Mouse (Mus musculus) heart, adult 2 months (tissue): ENCODE measurements around the gene Mrpl23. TPM values are rescaled to one million over a fixed set of nuclear protein-coding genes. Genes with fewer than 3 reads are reported as not detected.

ENCODE experiments used
- DNase-seq, 2 experiments: peaks; one replicate each; pipeline ENCODE4 v3.0.0; 2021
- H3K27ac ChIP-seq: fragments of 200-600 bp; 2 replicates; pipeline ENCODE4 v1.8.1; 2022
- H3K27me3 ChIP-seq: fragments of 200-500 bp; 2 replicates; pipeline ENCODE4 v1.6.1; 2012; ENCODE audit warnings: mild to moderate bottlenecking, low read length, inconsistent platforms, mixed read lengths; ENCODE audit not compliant: control insufficient read depth, insufficient read depth
- H3K36me3 ChIP-seq: fragments of 200-500 bp; 2 replicates; pipeline ENCODE4 v1.6.1; 2012; ENCODE audit warnings: low read length, inconsistent platforms; ENCODE audit not compliant: control insufficient read depth, insufficient read depth
- H3K4me1 ChIP-seq: fragments of 200-500 bp; 2 replicates; pipeline ENCODE4 v1.6.1; 2011; ENCODE audit warnings: low read length; ENCODE audit not compliant: control insufficient read depth, insufficient read depth
- H3K4me3 ChIP-seq: fragments of 200-600 bp; 2 replicates; pipeline ENCODE4 v1.8.1; 2022
- H3K79me2 ChIP-seq: fragments of 200-500 bp; replicated peaks from 2 replicates; pipeline ENCODE4 v1.6.1; 2012; ENCODE audit warnings: mild to moderate bottlenecking, inconsistent platforms, low read length, moderate library complexity, mixed read lengths; ENCODE audit not compliant: control insufficient read depth, insufficient read depth
- H3K9ac ChIP-seq: fragments of 200-500 bp; 2 replicates; pipeline ENCODE4 v1.6.1; 2012; ENCODE audit warnings: low read depth, mild to moderate bottlenecking, control low read depth, inconsistent platforms, low read length, mixed read lengths
- CTCF ChIP-seq: fragments of 200-600 bp; IDR thresholded peaks from 2 replicates; pipeline ENCODE4 v1.8.1; 2022; ENCODE audit warnings: antibody characterized with exemption, mild to moderate bottlenecking, moderate library complexity
- EP300 ChIP-seq: fragments of 200-500 bp; IDR thresholded peaks from 2 replicates; pipeline ENCODE4 v1.6.1; 2011; ENCODE audit warnings: low read depth, low read length, control low read depth; ENCODE audit not compliant: insufficient read depth
- POLR2A ChIP-seq: fragments of 200-500 bp; IDR thresholded peaks from 2 replicates; pipeline ENCODE4 v1.6.1; 2011; ENCODE audit warnings: mild to moderate bottlenecking, low read depth, low read length, control low read depth; ENCODE audit not compliant: insufficient read depth
- WGBS: fragments of 180-500 bp; shearing (Covaris S2); methylation state at CpG from one replicate; pipeline ENCODE4 v1.1.7; 2018; 5-methylcytosine and 5-hydroxymethylcytosine counted together
- intact Hi-C: fragments of 180-260 bp; cut with DNase I; formaldehyde crosslinking; loops from one replicate; pipeline ENCODE4 v1.15.1; 2025
- polyA plus RNA-seq: library from polyadenylated mRNA; depleted of rRNA; stranded (reverse); fragments of >200 nt; gene quantifications from 2 replicates; pipeline ENCODE4 v1.2.3, GENCODE M21; 2012
- total RNA-seq, 2 experiments: library from RNA; stranded (reverse); gene quantifications; 2 replicates each; pipeline ENCODE4 v1.2.3; 2021

The Mrpl23 gene
- total and polyA plus RNA-seq, 3 experiments, result 0.89 to 12.8 (median 2.1) TPM

- 54% methylated on average over 8 of the region's 8 CpGs for WGBS
- TF ChIP-seq POLR2A, result no peak
- no peak for TF ChIP-seq EP300
- no peak for TF ChIP-seq CTCF
- Histone ChIP-seq H3K27ac (no peak overlapping the region), H3K9ac (no peak overlapping the region), H3K4me3 (no peak overlapping the region), H3K27me3 (no peaks in the 10 kb centered on the region), H3K36me3 (no peaks in the 10 kb centered on the region), H3K79me2 (no peaks in the 10 kb centered on the region), H3K4me1 (peaks cover 2% of the 10 kb centered on the region; the same call in 1 of the 2 replicates)
- no peak for DNase-seq
- intact Hi-C loops, result no loop called here
These were observed 36.5 kb downstream of the Mrpl23 start for GRCm38 (mm10) chr7:142568985-142569384.

GRCm38 (mm10) chr7:142570565-142570964 lies 38.1 kb downstream of the Mrpl23 start:
- H3K79me2 ChIP-seq, result no peaks in the 10 kb centered on the region
- H3K9ac ChIP-seq, result no peak overlapping the region
- no peaks in the 10 kb centered on the region for H3K27me3 ChIP-seq
- H3K4me3 ChIP-seq, result no peak overlapping the region
- DNase-seq, result no peak
- no peaks in the 10 kb centered on the region for H3K36me3 ChIP-seq
- 81% methylated on average over 9 of the region's 9 CpGs for WGBS
- TF ChIP-seq CTCF (no peak), POLR2A (no peak), EP300 (no peak)
- intact Hi-C loops, result no loop called here
- H3K27ac ChIP-seq, result no peak overlapping the region
- peaks cover 2% of the 10 kb centered on the region; the same call in 1 of the 2 replicates for H3K4me1 ChIP-seq

- intact Hi-C loops, result no loop called here
- no peaks in the 10 kb centered on the region for H3K27me3 ChIP-seq
- no peak overlapping the region for H3K27ac ChIP-seq
- H3K79me2 ChIP-seq, result no peaks in the 10 kb centered on the region
- no peak overlapping the region for H3K9ac ChIP-seq
- WGBS, result 61% methylated on average over 16 of the region's 16 CpGs
- peaks cover 2% of the 10 kb centered on the region; the same call in 1 of the 2 replicates for H3K4me1 ChIP-seq
- H3K4me3 ChIP-seq, result no peak overlapping the region
- H3K36me3 ChIP-seq, result no peaks in the 10 kb centered on the region
- DNase-seq, result peak in 1 of 2 experiments; percentile 20
- TF ChIP-seq EP300 (no peak), CTCF (no peak), POLR2A (no peak)
These were observed 39.2 kb downstream of the Mrpl23 start for GRCm38 (mm10) chr7:142571458-142572220.

GRCm38 (mm10) chr7:142572343-142572742 lies 39.9 kb downstream of the Mrpl23 start:
- intact Hi-C loops, result no loop called here
- Histone ChIP-seq H3K79me2 (no peaks in the 10 kb centered on the region), H3K36me3 (no peaks in the 10 kb centered on the region), H3K4me3 (no peak overlapping the region), H3K27me3 (no peaks in the 10 kb centered on the region), H3K9ac (no peak overlapping the region), H3K4me1 (no peaks in the 10 kb centered on the region), H3K27ac (no peak overlapping the region)
- WGBS, result 59% methylated on average over 7 of the region's 7 CpGs
- DNase-seq, result no peak
- no peak for TF ChIP-seq CTCF
- no peak for TF ChIP-seq EP300
- TF ChIP-seq POLR2A, result no peak

GRCm38 (mm10) chr7:142572992-142573391 lies 40.5 kb downstream of the Mrpl23 start:
- intact Hi-C loops, result no loop called here
- H3K27ac ChIP-seq, result no peak overlapping the region
- no peaks in the 10 kb centered on the region for H3K4me1 ChIP-seq
- no peaks in the 10 kb centered on the region for H3K36me3 ChIP-seq
- WGBS, result 80% methylated on average over 6 of the region's 6 CpGs
- TF ChIP-seq EP300 (no peak), POLR2A (no peak), CTCF (no peak)
- no peak for DNase-seq
- H3K79me2 ChIP-seq, result no peaks in the 10 kb centered on the region
- H3K4me3 ChIP-seq, result no peak overlapping the region
- H3K9ac ChIP-seq, result no peak overlapping the region
- H3K27me3 ChIP-seq, result no peaks in the 10 kb centered on the region

- no peaks in the 10 kb centered on the region for H3K79me2 ChIP-seq
- H3K36me3 ChIP-seq, result no peaks in the 10 kb centered on the region
- no peak overlapping the region for H3K9ac ChIP-seq
- H3K4me1 ChIP-seq, result no peaks in the 10 kb centered on the region
- WGBS, result 90% methylated on average over 3 of the region's 3 CpGs
- H3K27me3 ChIP-seq, result no peaks in the 10 kb centered on the region
- H3K27ac ChIP-seq, result no peak overlapping the region
- H3K4me3 ChIP-seq, result no peak overlapping the region
- intact Hi-C loops, result no loop called here
- TF ChIP-seq EP300 (no peak), POLR2A (no peak), CTCF (no peak)
- DNase-seq, result no peak
These were observed 41.7 kb downstream of the Mrpl23 start for GRCm38 (mm10) chr7:142574155-142574660.
